Mouse (Mus musculus) liver, embryonic 14.5 days (tissue): Measurements from ENCODE around the gene Kdm2b.

Experiments used
- CTCF ChIP-seq: IDR thresholded peaks from 2 replicates; pipeline ENCODE4 v1.5.1; 2016; ENCODE audit warnings: antibody characterized with exemption, low read depth, control low read depth
- EP300 ChIP-seq: IDR thresholded peaks from 2 replicates; pipeline ENCODE4 v1.6.1; 2016; ENCODE audit warnings: antibody characterized with exemption, low read depth

DNA sequence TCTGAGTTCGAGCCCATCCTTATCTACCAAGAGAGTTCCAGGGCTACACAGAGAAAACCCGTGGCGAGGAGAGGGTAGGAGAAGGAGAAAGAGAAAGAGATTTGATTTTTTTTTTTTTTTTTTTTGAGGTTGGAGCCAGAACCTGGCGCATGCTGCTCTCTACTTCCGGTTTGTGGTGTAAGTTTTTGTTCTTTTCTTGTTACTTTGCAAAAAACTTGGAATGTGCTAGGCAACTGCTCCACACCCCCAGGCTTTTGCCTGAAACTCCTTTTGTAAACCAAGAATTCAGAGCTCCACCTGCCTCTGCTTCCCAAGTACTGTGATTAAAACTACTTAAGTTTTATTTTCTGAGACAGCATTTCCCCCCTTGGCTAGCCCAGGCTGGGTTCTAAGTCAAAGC lies 48.5 kb upstream of the Kdm2b start:
- no peak for TF ChIP-seq CTCF
- no peak for TF ChIP-seq EP300
